Mouse (Mus musculus) bone marrow macrophage, adult 2 months (primary cell): ENCODE data around the gene Gbp4. TPM values are rescaled to one million over a fixed set of nuclear protein-coding genes. Genes with fewer than 3 reads are reported as not detected.
"Not testable (repeated sequence)": the region's sequence is repeated elsewhere in the genome, so short reads cannot be mapped to it uniquely, and the experiment has no call there.

Experiments used
- H3K27ac ChIP-seq: 2 replicates; pipeline ENCODE4 v1.5.1; 2012; ENCODE audit warnings: low read depth, low read length; ENCODE audit not compliant: insufficient read depth
- H3K4me1 ChIP-seq: 2 replicates; pipeline ENCODE4 v1.6.1; 2012; ENCODE audit warnings: low read length; ENCODE audit not compliant: control insufficient read depth, insufficient read depth
- H3K4me3 ChIP-seq: 2 replicates; pipeline ENCODE4 v1.5.1; 2012; ENCODE audit warnings: mild to moderate bottlenecking, low read length, moderate library complexity; ENCODE audit not compliant: insufficient read depth
- CTCF ChIP-seq: IDR thresholded peaks from 2 replicates; pipeline ENCODE4 v1.5.1; 2012; ENCODE audit warnings: low read depth, mild to moderate bottlenecking, low read length, moderate library complexity
- POLR2A ChIP-seq: IDR thresholded peaks from 2 replicates; pipeline ENCODE4 v1.6.1; 2012; ENCODE audit warnings: mild to moderate bottlenecking, low read depth, low read length, borderline replicate concordance
- polyA plus RNA-seq: library from polyadenylated mRNA; stranded (reverse); fragments of >200 nt; gene quantifications from 2 replicates; pipeline ENCODE4 v1.2.4, GENCODE M21; 2012; ENCODE audit not compliant: missing spikeins, insufficient read depth, insufficient read length

Gbp4 gene
- polyA plus RNA-seq, 1 experiment = 2.5 TPM

- Histone ChIP-seq H3K4me3 (no peak overlapping the region), H3K27ac (no peak overlapping the region), H3K4me1 (peaks cover 5% of the 10 kb centered on the region)
- no peak for TF ChIP-seq POLR2A
- TF ChIP-seq CTCF = no peak
Measured at GRCm38 (mm10) chr5:105115740-105116139, 23.6 kb downstream of the Gbp4 start.

GRCm38 (mm10) chr5:105114696-105115095 is 24.7 kb downstream of the Gbp4 start:
- peaks cover 8% of the 10 kb centered on the region for H3K4me1 ChIP-seq
- no peak overlapping the region for H3K27ac ChIP-seq
- no peak for TF ChIP-seq POLR2A
- H3K4me3 ChIP-seq = no peak overlapping the region

- Histone ChIP-seq H3K4me1 (peaks cover 10% of the 10 kb centered on the region), H3K27ac (no peak overlapping the region), H3K4me3 (no peak overlapping the region)
- no peak for TF ChIP-seq CTCF
- no peak for TF ChIP-seq POLR2A
Measured at GRCm38 (mm10) chr5:105113656-105114055, 25.7 kb downstream of the Gbp4 start.

- peak overlapping the region; percentile 53 for H3K4me3 ChIP-seq
Measured at GRCm38 (mm10) chr5:105110271-105110852, 29.0 kb downstream of the Gbp4 start.

GRCm38 (mm10) chr5:105109775-105110174 is 29.6 kb downstream of the Gbp4 start:
- H3K27ac ChIP-seq = peak overlapping the region; percentile 66

More at GRCm38 (mm10) chr5:105110271-105110852, 29.0 kb downstream of the Gbp4 start:
- Histone ChIP-seq H3K4me1 (peaks cover 10% of the 10 kb centered on the region), H3K27ac (peak overlapping the region; percentile 88)

GRCm38 (mm10) chr5:105105689-105106088 is 33.7 kb downstream of the Gbp4 start:
- not testable (repeated sequence) for H3K4me1 ChIP-seq, H3K27ac ChIP-seq, H3K4me3 ChIP-seq

More at GRCm38 (mm10) chr5:105109775-105110174, 29.6 kb downstream of the Gbp4 start:
- H3K4me3 ChIP-seq = not testable (repeated sequence)
- H3K4me1 ChIP-seq = peaks cover 10% of the 10 kb centered on the region

- TF ChIP-seq POLR2A (no peak), CTCF (no peak)
- no peak overlapping the region for H3K4me3 ChIP-seq
- no peak overlapping the region for H3K27ac ChIP-seq
- no peaks in the 10 kb centered on the region for H3K4me1 ChIP-seq
Measured at GRCm38 (mm10) chr5:105081900-105082299, 57.5 kb downstream of the Gbp4 start.

- H3K4me3 ChIP-seq, H3K27ac ChIP-seq, H3K4me1 ChIP-seq: not testable (repeated sequence)
Measured at GRCm38 (mm10) chr5:105068356-105068755, 71.0 kb downstream of the Gbp4 start.

Other genes starting within 250 kb of the Gbp4 start
- 6.9 and 8.9 TPM in 2 replicates for gene Abcg3, start 156.9 kb downstream of the Gbp4 start, polyA plus RNA-seq
- gene Gbp9, start within 50 bp of the Gbp4 start, polyA plus RNA-seq = 28.3 and 33.0 TPM in 2 replicates
- gene Gbp8, start within 50 bp of the Gbp4 start, polyA plus RNA-seq = 2.1 and 4.1 TPM in 2 replicates
- not detected in 2 replicates for gene Gbp10, start 99.9 kb upstream of the Gbp4 start, polyA plus RNA-seq
- not detected in 2 replicates for gene Gm43302, start 154.1 kb upstream of the Gbp4 start, polyA plus RNA-seq
- 3.7 and 5.6 TPM in 2 replicates for gene Gbp6, start 154.1 kb upstream of the Gbp4 start, polyA plus RNA-seq